Mouse (Mus musculus) liver, adult 2 months (tissue): ENCODE measurements around the gene Mapk11. TPM values are rescaled to one million over a fixed set of nuclear protein-coding genes. Genes with fewer than 3 reads are reported as not detected.

Experiments used
- DNase-seq: peaks from one replicate; pipeline ENCODE4 v3.0.0-alpha.2; 2011; ENCODE audit warnings: low read depth, low spot score; ENCODE audit errors: extremely low read depth
- H3K27ac ChIP-seq: fragments of 200-500 bp; replicated peaks from 2 replicates; pipeline ENCODE4 v1.5.1; 2012; ENCODE audit warnings: low read depth, mild to moderate bottlenecking, control low read depth, inconsistent platforms, low read length; ENCODE audit not compliant: insufficient read depth
- H3K27me3 ChIP-seq: fragments of 200-500 bp; 2 replicates; pipeline ENCODE4 v1.6.1; 2012; ENCODE audit warnings: mild to moderate bottlenecking, moderate library complexity, low read length, inconsistent platforms; ENCODE audit not compliant: control insufficient read depth, insufficient read depth
- H3K36me3 ChIP-seq: fragments of 200-500 bp; 2 replicates; pipeline ENCODE4 v1.6.1; 2012; ENCODE audit warnings: low read length, inconsistent platforms; ENCODE audit not compliant: control insufficient read depth, insufficient read depth
- H3K4me1 ChIP-seq: fragments of 200-500 bp; 2 replicates; pipeline ENCODE4 v1.6.1; 2011; ENCODE audit warnings: low read length; ENCODE audit not compliant: control insufficient read depth, insufficient read depth
- H3K4me3 ChIP-seq: fragments of 200-500 bp; 2 replicates; pipeline ENCODE4 v1.5.1; 2011; ENCODE audit warnings: low read depth, mild to moderate bottlenecking, control low read depth, low read length, moderate library complexity; ENCODE audit not compliant: insufficient read depth
- H3K79me2 ChIP-seq: fragments of 200-500 bp; 2 replicates; pipeline ENCODE4 v1.6.1; 2012; ENCODE audit warnings: inconsistent platforms, mild to moderate bottlenecking, low read length, moderate library complexity; ENCODE audit not compliant: control insufficient read depth, insufficient read depth
- H3K9ac ChIP-seq: fragments of 200-500 bp; 2 replicates; pipeline ENCODE4 v1.6.1; 2012; ENCODE audit warnings: low read depth, mild to moderate bottlenecking, control low read depth, inconsistent platforms, low read length
- CTCF ChIP-seq: fragments of 200-500 bp; IDR thresholded peaks from 2 replicates; pipeline ENCODE4 v1.5.1; 2011; ENCODE audit warnings: low read depth, low read length, control low read depth
- POLR2A ChIP-seq: fragments of 200-500 bp; IDR thresholded peaks from 2 replicates; pipeline ENCODE4 v1.6.1; 2011; ENCODE audit warnings: low read length, control low read depth; ENCODE audit not compliant: insufficient read depth; ENCODE audit errors: extremely low read depth
- WGBS: fragments of 180-500 bp; shearing (Covaris S2); methylation state at CpG from one replicate; pipeline ENCODE4 v1.1.7; 2018; 5-methylcytosine and 5-hydroxymethylcytosine counted together
- polyA plus RNA-seq: library from polyadenylated mRNA; depleted of rRNA; stranded (reverse); fragments of >200 nt; gene quantifications from 2 replicates; pipeline ENCODE4 v1.2.3, GENCODE M21; 2012
- total RNA-seq: library from RNA; depleted of rRNA; stranded (reverse); fragments of >200 nt; gene quantifications from 2 replicates; pipeline ENCODE4 v1.2.3, GENCODE M21; 2014

Gene Mapk11
- total and polyA plus RNA-seq, 2 experiments, result 0.74 to 1.3 TPM

- WGBS, result 24% methylated on average over 4 of the region's 4 CpGs
- no peaks in the 10 kb centered on the region for H3K36me3 ChIP-seq
- no peak for TF ChIP-seq CTCF
- no peak for TF ChIP-seq POLR2A
- H3K79me2 ChIP-seq, result peaks cover 47% of the 10 kb centered on the region
- peak overlapping the region; percentile 87 for H3K9ac ChIP-seq
- no peaks in the 10 kb centered on the region for H3K27me3 ChIP-seq
- H3K4me1 ChIP-seq, result peaks cover 44% of the 10 kb centered on the region
- peak; percentile 85 for DNase-seq
- H3K4me3 ChIP-seq, result peak overlapping the region; percentile 13; the same call in 1 of the 2 replicates
- H3K27ac ChIP-seq, result peak overlapping the region; percentile 99
These were observed 28.3 kb upstream of the Mapk11 start for GRCm38 (mm10) chr15:89177576-89178259.

- peak overlapping the region; percentile 65 for H3K9ac ChIP-seq
- H3K4me1 ChIP-seq, result peaks cover 47% of the 10 kb centered on the region
- DNase-seq, result peak; percentile 75
- H3K36me3 ChIP-seq, result no peaks in the 10 kb centered on the region
- 0% methylated on average over 5 of the region's 5 CpGs for WGBS
- H3K27me3 ChIP-seq, result no peaks in the 10 kb centered on the region
- TF ChIP-seq CTCF (no peak), POLR2A (no peak)
- H3K27ac ChIP-seq, result peak overlapping the region; percentile 99
- H3K79me2 ChIP-seq, result peaks cover 52% of the 10 kb centered on the region
- peak overlapping the region; percentile 13 for H3K4me3 ChIP-seq
These were observed 27.7 kb upstream of the Mapk11 start for GRCm38 (mm10) chr15:89177121-89177520.

GRCm38 (mm10) chr15:89175411-89176155 lies 26.2 kb upstream of the Mapk11 start:
- H3K4me1 ChIP-seq, result peaks cover 56% of the 10 kb centered on the region
- no peak for DNase-seq
- H3K9ac ChIP-seq, result 0 out of 2 replicates have a peak overlapping the region, but pooled peaks have one; percentile 4
- H3K27ac ChIP-seq, result peak overlapping the region; percentile 99
- H3K79me2 ChIP-seq, result peaks cover 60% of the 10 kb centered on the region
- TF ChIP-seq POLR2A, result no peak
- TF ChIP-seq CTCF, result no peak
- H3K27me3 ChIP-seq, result no peaks in the 10 kb centered on the region
- H3K36me3 ChIP-seq, result no peaks in the 10 kb centered on the region
- 71% methylated on average over 13 of the region's 13 CpGs for WGBS
- no peak overlapping the region for H3K4me3 ChIP-seq

- Histone ChIP-seq H3K9ac (no peak overlapping the region), H3K27me3 (no peaks in the 10 kb centered on the region), H3K36me3 (no peaks in the 10 kb centered on the region), H3K27ac (peak overlapping the region; percentile 93), H3K4me1 (peaks cover 60% of the 10 kb centered on the region), H3K79me2 (peaks cover 54% of the 10 kb centered on the region), H3K4me3 (no peak overlapping the region)
- DNase-seq, result peak; percentile 22
- 47% methylated on average over 11 of the region's 11 CpGs for WGBS
- TF ChIP-seq CTCF, result no peak
- no peak for TF ChIP-seq POLR2A
These were observed 25.5 kb upstream of the Mapk11 start for GRCm38 (mm10) chr15:89174889-89175339.

GRCm38 (mm10) chr15:89173906-89174214 lies 24.4 kb upstream of the Mapk11 start:
- no peaks in the 10 kb centered on the region for H3K27me3 ChIP-seq
- peak overlapping the region; percentile 93 for H3K27ac ChIP-seq
- TF ChIP-seq CTCF, result no peak
- peak; percentile 55; the same call in 1 of the 2 replicates for TF ChIP-seq POLR2A
- no peaks in the 10 kb centered on the region for H3K36me3 ChIP-seq
- peak overlapping the region; percentile 76 for H3K4me3 ChIP-seq
- peaks cover 68% of the 10 kb centered on the region for H3K4me1 ChIP-seq
- peak overlapping the region; percentile 87 for H3K9ac ChIP-seq
- 1% methylated on average over 15 of the region's 15 CpGs for WGBS
- DNase-seq, result peak; percentile 84
- peaks cover 60% of the 10 kb centered on the region for H3K79me2 ChIP-seq
